Mouse (Mus musculus) adrenal gland (tissue): ENCODE data around the gene Mrgprb8.
"Not testable (repeated sequence)": the region's sequence is repeated elsewhere in the genome, so short reads cannot be mapped to it uniquely, and the experiment has no call there.

Source experiments
- intact Hi-C: fragments of 180-260 bp; cut with DNase I; formaldehyde crosslinking; loops from one replicate; pipeline ENCODE4 v1.15.1; 2025
- long read RNA-seq, 2 experiments: library from polyadenylated mRNA; unstranded; transcript quantifications; one replicate each; pipeline ENCODE4 v2.0.0; 2020; ENCODE audit warnings: borderline replicate concordance in 1 of 2; ENCODE audit not compliant: insufficient replicate concordance in 1 of 2

Gene Mrgprb8
- long read RNA-seq, experiment 1, result 0 reads
- long read RNA-seq, experiment 2, result 0 reads

GRCm38 (mm10) chr7:48388226-48388625, at the start of gene Mrgprb8:
Mrgprb8 (plus strand) TSS chr7:48388526.
- intact Hi-C loops, result no loop called here

GRCm38 (mm10) chr7:48435936-48436335, 47.6 kb downstream of the Mrgprb8 start:
- intact Hi-C loops, result not testable (repeated sequence)

DNA sequence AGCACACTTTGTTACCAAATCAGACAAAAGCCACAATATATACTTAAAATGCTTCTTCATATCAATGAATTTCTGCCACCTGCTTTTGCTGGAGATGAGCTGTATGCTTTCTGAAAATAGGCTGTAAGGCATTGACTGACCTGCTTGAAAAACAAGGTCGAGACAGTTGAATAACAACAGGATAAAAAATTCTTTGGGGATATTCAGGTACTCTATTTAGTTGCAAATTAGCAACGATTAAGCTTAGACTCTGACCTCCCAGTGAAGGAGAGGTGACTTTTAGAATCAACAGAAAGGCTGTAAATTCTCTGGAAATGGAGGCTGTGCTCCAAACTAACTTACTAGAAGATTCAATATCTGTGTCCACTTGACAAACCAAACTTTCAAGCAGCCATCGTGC, 48.3 kb downstream of the Mrgprb8 start:
- intact Hi-C loops, result no loop called here
